Mouse (Mus musculus) brain, embryonic 14.5 days (tissue): ENCODE results near the gene Ppa2.

ENCODE experiments used
- CTCF ChIP-seq: fragments of 200-500 bp; IDR thresholded peaks from 2 replicates; pipeline ENCODE4 v1.5.1; 2012; ENCODE audit warnings: inconsistent platforms, mild to moderate bottlenecking, moderate library complexity, borderline replicate concordance; ENCODE audit not compliant: insufficient read depth, insufficient read length; ENCODE audit errors: extremely low read depth
- POLR2A ChIP-seq: fragments of 200-500 bp; IDR thresholded peaks from 2 replicates; pipeline ENCODE4 v1.6.1; 2012; ENCODE audit warnings: mild to moderate bottlenecking, inconsistent platforms, borderline replicate concordance; ENCODE audit not compliant: poor library complexity, insufficient read depth, insufficient read length, severe bottlenecking; ENCODE audit errors: extremely low read depth

DNA sequence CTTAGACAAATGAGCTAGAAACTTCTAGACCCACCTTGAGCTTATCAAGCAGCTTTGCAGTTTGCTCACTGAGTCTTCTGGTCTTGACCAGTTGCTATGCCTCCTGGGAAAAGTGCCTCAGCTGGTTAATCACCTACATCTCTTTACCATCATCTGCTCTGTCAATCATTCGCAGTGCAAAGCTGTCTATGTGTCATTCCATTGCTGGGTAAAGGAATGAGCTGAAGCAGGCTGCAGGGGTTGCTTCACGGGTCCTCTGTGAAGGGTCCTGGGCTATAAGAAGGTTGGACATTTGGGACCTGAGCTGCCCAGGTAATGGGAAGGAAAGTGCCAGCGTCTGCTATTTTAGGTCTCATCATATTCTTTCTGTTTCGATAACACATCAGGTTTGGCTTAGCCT, 93.9 kb downstream of the Ppa2 start:
- no peak for TF ChIP-seq POLR2A
- no peak for TF ChIP-seq CTCF
